Mouse (Mus musculus) forebrain, postnatal 0 days (tissue): ENCODE data around the gene Chst4. TPM values are rescaled to one million over a fixed set of nuclear protein-coding genes. Genes with fewer than 3 reads are reported as not detected.

ENCODE experiments used
- ATAC-seq: fragments of 200-750 bp; cut with Nextera tagmentation; 2 replicates; pipeline ENCODE4 v1.8.0; 2017; ENCODE audit warnings: mild to moderate bottlenecking, moderate library complexity
- DNase-seq: peaks from one replicate; pipeline ENCODE4 v3.0.0-alpha.2; 2015
- H3K27ac ChIP-seq: fragments of 300-500 bp; sonication (generic); 2 replicates; pipeline ENCODE4 v1.5.1; 2014; ENCODE audit warnings: low read depth, mild to moderate bottlenecking, antibody characterized with exemption, low read length, moderate library complexity, mixed read lengths
- H3K27me3 ChIP-seq: fragments of 300-500 bp; sonication (generic); 2 replicates; pipeline ENCODE4 v1.6.1; 2014; ENCODE audit warnings: mild to moderate bottlenecking, low read length, mixed read lengths; ENCODE audit not compliant: insufficient read depth
- H3K36me3 ChIP-seq: fragments of 300-500 bp; sonication (generic); 2 replicates; pipeline ENCODE4 v1.6.1; 2014; ENCODE audit warnings: mild to moderate bottlenecking, moderate library complexity; ENCODE audit not compliant: insufficient read depth
- H3K4me1 ChIP-seq: fragments of 300-500 bp; sonication (generic); 2 replicates; pipeline ENCODE4 v1.6.1; 2014; ENCODE audit warnings: antibody characterized with exemption; ENCODE audit not compliant: insufficient read depth
- H3K4me2 ChIP-seq: fragments of 300-500 bp; sonication (generic); 2 replicates; pipeline ENCODE4 v1.6.1; 2014; ENCODE audit warnings: low read depth, mild to moderate bottlenecking, moderate library complexity
- H3K4me3 ChIP-seq: fragments of 300-500 bp; sonication (generic); 2 replicates; pipeline ENCODE4 v1.5.1; 2014; ENCODE audit warnings: low read depth, low read length, mixed read lengths
- H3K9ac ChIP-seq: fragments of 300-500 bp; sonication (generic); 2 replicates; pipeline ENCODE4 v1.6.1; 2014; ENCODE audit warnings: mild to moderate bottlenecking
- H3K9me3 ChIP-seq: fragments of 300-500 bp; sonication (generic); 2 replicates; pipeline ENCODE4 v1.6.1; 2016; ENCODE audit warnings: low read length
- CTCF ChIP-seq: sonication (generic); IDR thresholded peaks from 2 replicates; pipeline ENCODE4 v1.5.1; 2016; ENCODE audit warnings: antibody characterized with exemption, control low read depth, low read depth
- WGBS: fragments of 180-500 bp; shearing (Covaris S2); extraction: QIAGEN DNeasy Blood & Tissue Kit; methylation state at CpG from one replicate; pipeline ENCODE4 v1.1.7; 2014; 5-methylcytosine and 5-hydroxymethylcytosine counted together
- polyA plus RNA-seq: library from polyadenylated mRNA; unstranded; fragments of >200 nt; fragmentation: Nextera tagmentation; extraction: Ambion mirVana; gene quantifications from 2 replicates; pipeline ENCODE4 v1.2.1, GENCODE M21; 2015
- total RNA-seq: library from RNA; depleted of rRNA; stranded (reverse); fragments of >200 nt; gene quantifications from 2 replicates; pipeline ENCODE4 v1.2.3, GENCODE M21; 2014; rRNA removed

The Chst4 gene
- total and polyA plus RNA-seq, 2 experiments from 2014 or later = not detected

DNA sequence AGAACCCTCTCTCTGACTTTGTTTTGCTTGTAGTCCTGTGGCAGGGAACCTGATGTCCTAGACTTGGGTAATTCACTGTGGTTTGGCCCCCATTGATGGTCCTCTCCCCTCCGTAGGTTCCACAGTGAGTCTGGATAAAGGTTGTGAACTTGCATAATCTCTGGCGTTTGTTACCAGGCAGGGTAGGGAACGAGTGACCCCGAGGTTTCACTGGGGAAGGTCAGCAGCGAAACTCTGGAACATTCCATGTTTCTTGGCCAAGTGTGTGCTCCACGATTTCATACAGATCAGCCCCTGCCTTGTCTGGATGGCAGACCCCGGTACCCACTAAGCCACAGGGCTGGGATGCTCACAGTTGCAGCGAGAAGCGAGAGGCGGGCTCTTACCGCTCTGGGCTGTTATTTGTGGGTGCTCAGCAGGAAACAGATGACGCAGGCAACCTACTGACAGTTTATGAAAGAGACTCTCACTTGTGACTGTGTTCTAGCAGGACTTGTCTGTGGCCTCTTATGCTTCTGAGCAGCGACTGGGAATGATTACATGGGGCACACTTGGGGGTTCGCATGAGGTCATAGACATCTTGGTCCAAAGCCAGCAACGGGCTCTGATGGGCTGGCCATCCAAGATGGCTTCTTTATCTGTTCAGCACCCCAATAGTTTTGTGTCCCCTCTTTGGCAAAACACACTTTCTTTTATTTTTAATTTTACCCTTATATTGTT, 57.0 kb downstream of the Chst4 start:
- H3K4me1 ChIP-seq = no peaks in the 10 kb centered on the region
- H3K9me3 ChIP-seq = no peaks in the 10 kb centered on the region
- no peaks in the 10 kb centered on the region for H3K36me3 ChIP-seq
- 69% methylated on average over 15 of the region's 15 CpGs for WGBS
- H3K4me3 ChIP-seq = no peak overlapping the region
- H3K9ac ChIP-seq = no peak overlapping the region
- no peak for DNase-seq
- no peak overlapping the region for H3K27ac ChIP-seq
- TF ChIP-seq CTCF = no peak
- no peak for ATAC-seq
- no peaks in the 10 kb centered on the region for H3K27me3 ChIP-seq
- H3K4me2 ChIP-seq = no peak overlapping the region

DNA sequence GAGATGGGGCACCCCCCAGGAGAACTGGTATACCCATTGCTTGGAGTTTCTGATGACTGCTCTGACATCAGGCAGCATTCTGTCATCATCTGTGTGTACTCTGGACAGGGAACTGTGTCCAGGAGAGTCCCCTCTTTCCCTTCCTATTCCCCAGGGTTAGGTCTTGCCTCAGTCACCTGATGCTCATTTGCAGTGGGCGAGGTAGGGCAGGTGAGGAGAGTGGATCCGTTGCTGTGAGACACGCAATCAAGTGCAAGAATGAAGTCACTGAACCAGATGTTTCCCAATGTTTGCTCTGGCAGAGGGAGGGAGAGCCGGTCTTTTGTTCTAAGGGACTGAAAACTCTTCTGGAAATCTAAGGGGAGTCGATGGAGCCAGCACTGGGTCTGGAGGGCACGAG, 60.2 kb downstream of the Chst4 start:
- Histone ChIP-seq H3K9me3 (no peaks in the 10 kb centered on the region), H3K27me3 (no peaks in the 10 kb centered on the region), H3K27ac (no peak overlapping the region), H3K4me1 (no peaks in the 10 kb centered on the region), H3K36me3 (no peaks in the 10 kb centered on the region), H3K4me3 (no peak overlapping the region), H3K4me2 (no peak overlapping the region), H3K9ac (no peak overlapping the region)
- no peak for ATAC-seq
- DNase-seq = no peak
- 81% methylated on average over 6 of the region's 6 CpGs for WGBS
- no peak for TF ChIP-seq CTCF

Other genes with a start within 250 kb of the Chst4 start
- 9.8 and 13.6 TPM in 2 replicates for gene Phlpp2, start 171.2 kb downstream of the Chst4 start, total RNA-seq
- gene Phlpp2, start 171.2 kb downstream of the Chst4 start, polyA plus RNA-seq = 1.7 and 2.9 TPM in 2 replicates
- 0.69 and 0.76 TPM in 2 replicates for gene Marveld3, start 77.5 kb downstream of the Chst4 start, total RNA-seq
- gene Marveld3, start 77.5 kb downstream of the Chst4 start, polyA plus RNA-seq = 0.64 and 1.4 TPM in 2 replicates
- gene Tat, start 49.3 kb downstream of the Chst4 start, total RNA-seq = not detected in 2 replicates
- gene Tat, start 49.3 kb downstream of the Chst4 start, polyA plus RNA-seq = not detected in 2 replicates
- gene Zfp612, start 40.0 kb upstream of the Chst4 start, total RNA-seq = 13.1 and 19.6 TPM in 2 replicates
- gene Zfp612, start 40.0 kb upstream of the Chst4 start, polyA plus RNA-seq = 8.2 and 13.6 TPM in 2 replicates
- gene Gm21964, start 61.5 kb upstream of the Chst4 start, total RNA-seq = not detected in 2 replicates
- gene Gm21964, start 61.5 kb upstream of the Chst4 start, polyA plus RNA-seq = not detected in 2 replicates
- not detected in 2 replicates for gene Gm17720, start 63.0 kb upstream of the Chst4 start, total RNA-seq
- not detected in 2 replicates for gene Gm17720, start 63.0 kb upstream of the Chst4 start, polyA plus RNA-seq
- gene Calb2, start 128.5 kb upstream of the Chst4 start, total RNA-seq = 133 TPM in 2 replicates
- gene Calb2, start 128.5 kb upstream of the Chst4 start, polyA plus RNA-seq = 177 and 286 TPM in 2 replicates
- 21.9 and 24.9 TPM in 2 replicates for gene Cmtr2, start 175.9 kb upstream of the Chst4 start, total RNA-seq
- 9.1 and 9.3 TPM in 2 replicates for gene Cmtr2, start 175.9 kb upstream of the Chst4 start, polyA plus RNA-seq
- gene Hydin, start 227.2 kb upstream of the Chst4 start, total RNA-seq = 0.92 and 1.0 TPM in 2 replicates
- 0.21 and 0.63 TPM in 2 replicates for gene Hydin, start 227.2 kb upstream of the Chst4 start, polyA plus RNA-seq